Mouse (Mus musculus) hindbrain, embryonic 16.5 days (tissue): ENCODE measurements around the gene Fcgbp. TPM values are rescaled to one million over a fixed set of nuclear protein-coding genes. Genes with fewer than 3 reads are reported as not detected.
A peak's percentile ranks its signal among the peaks of the same experiment; 100 is the strongest.

Experiments
- ATAC-seq: fragments of 200-750 bp; cut with Nextera tagmentation; 2 replicates; pipeline ENCODE4 v1.8.0; 2017; ENCODE audit warnings: moderate TSS enrichment, moderate library complexity
- H3K27ac ChIP-seq: fragments of 300-500 bp; sonication (generic); 2 replicates; pipeline ENCODE4 v1.5.1; 2014; ENCODE audit warnings: low read depth, mild to moderate bottlenecking, control low read depth, low read length, moderate library complexity
- H3K27me3 ChIP-seq: fragments of 300-500 bp; sonication (generic); replicated peaks from 2 replicates; pipeline ENCODE4 v1.6.1; 2014; ENCODE audit warnings: low read length; ENCODE audit not compliant: control insufficient read depth, insufficient read depth
- H3K36me3 ChIP-seq: fragments of 300-500 bp; sonication (generic); 2 replicates; pipeline ENCODE4 v1.6.1; 2014; ENCODE audit warnings: mild to moderate bottlenecking, low read length, moderate library complexity, mixed read lengths; ENCODE audit not compliant: control insufficient read depth, insufficient read depth
- H3K4me1 ChIP-seq: fragments of 300-500 bp; sonication (generic); 2 replicates; pipeline ENCODE4 v1.6.1; 2014; ENCODE audit warnings: low read depth, low read length; ENCODE audit not compliant: control insufficient read depth, insufficient read depth
- H3K4me2 ChIP-seq: fragments of 300-500 bp; sonication (generic); 2 replicates; pipeline ENCODE4 v1.6.1; 2014; ENCODE audit warnings: mild to moderate bottlenecking, low read length, control low read depth, moderate library complexity
- H3K4me3 ChIP-seq: fragments of 300-500 bp; sonication (generic); 2 replicates; pipeline ENCODE4 v1.5.1; 2014; ENCODE audit warnings: mild to moderate bottlenecking, low read length, control low read depth, moderate library complexity
- H3K9ac ChIP-seq: fragments of 300-500 bp; sonication (generic); 2 replicates; pipeline ENCODE4 v1.6.1; 2014; ENCODE audit warnings: low read depth, mild to moderate bottlenecking, control low read depth, low read length, moderate library complexity
- H3K9me3 ChIP-seq: fragments of 300-500 bp; sonication (generic); 2 replicates; pipeline ENCODE4 v1.6.1; 2014; ENCODE audit warnings: mild to moderate bottlenecking, low read length, moderate library complexity; ENCODE audit not compliant: control insufficient read depth
- WGBS: fragments of 180-500 bp; shearing (Covaris S2); extraction: QIAGEN DNeasy Blood & Tissue Kit; methylation state at CpG from one replicate; pipeline ENCODE4 v1.1.7; 2014; 5-methylcytosine and 5-hydroxymethylcytosine counted together
- polyA plus RNA-seq: library from polyadenylated mRNA; unstranded; fragments of >200 nt; fragmentation: Nextera tagmentation; extraction: Ambion mirVana; gene quantifications from 2 replicates; pipeline ENCODE4 v1.2.1, GENCODE M21; 2015

Gene Fcgbp
- polyA plus RNA-seq, result 0.71 and 1.0 TPM in 2 replicates

DNA sequence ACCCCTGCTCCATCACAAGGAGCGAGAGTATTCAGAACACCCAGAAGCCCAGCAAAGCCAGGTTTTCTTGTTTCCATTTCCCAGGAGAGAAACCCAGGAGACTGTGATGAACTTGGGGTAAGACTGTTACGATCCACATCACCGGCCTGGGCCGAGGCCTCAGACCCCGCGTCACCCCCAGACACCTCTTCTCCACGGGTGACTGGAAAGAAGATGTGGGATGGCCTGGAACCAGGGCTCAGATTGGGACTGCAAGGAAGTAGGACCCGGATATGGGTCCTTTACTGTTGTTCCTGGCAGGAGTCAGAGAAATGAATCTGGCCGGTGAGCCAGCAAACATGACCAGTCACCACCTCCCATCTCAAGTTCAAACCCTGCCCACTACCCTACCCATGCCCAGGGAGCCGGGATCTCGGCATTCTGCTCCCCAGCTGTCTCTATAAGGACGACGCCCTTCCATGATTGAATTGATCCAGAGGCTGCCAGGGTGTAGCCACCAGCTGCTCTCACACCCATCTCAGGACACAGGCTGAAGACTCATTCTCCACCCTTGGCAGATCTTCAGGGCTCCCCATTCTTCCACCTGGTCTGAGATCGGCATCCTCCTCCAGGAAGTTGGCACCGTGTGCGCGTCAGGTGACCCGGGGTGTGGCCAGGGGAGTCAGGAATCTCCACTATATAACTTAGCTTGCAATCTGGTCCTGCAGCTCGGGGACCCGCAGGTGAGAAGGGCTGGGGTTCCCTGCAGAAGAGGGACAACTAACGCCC lies at the start of gene Fcgbp:
Fcgbp (plus strand) TSS at position 706 of the 768 bp plus-strand sequence.
- no peak for ATAC-seq

DNA sequence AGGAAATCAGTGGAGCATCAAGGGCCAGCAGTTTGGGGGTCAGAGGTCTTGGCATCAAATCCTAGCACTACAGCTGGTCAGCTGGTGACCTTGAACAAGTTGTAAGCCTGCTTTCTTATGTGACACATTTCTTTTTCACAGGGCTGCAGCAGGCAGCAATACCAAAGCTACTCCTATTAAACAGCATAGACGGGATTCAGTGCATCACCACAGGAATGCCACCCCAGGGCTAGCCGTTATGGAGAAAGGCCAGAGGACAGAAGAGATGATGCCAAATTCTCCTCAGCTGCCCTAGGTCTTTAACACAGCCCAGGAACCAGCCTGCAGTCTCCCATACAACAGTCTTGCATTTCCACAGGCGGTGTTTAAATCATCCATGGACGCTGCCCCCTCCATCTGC lies 26.5 kb upstream of the Fcgbp start:
- no peak overlapping the region for H3K4me2 ChIP-seq
- H3K9me3 ChIP-seq, result no peaks in the 10 kb centered on the region
- H3K36me3 ChIP-seq, result peaks cover 57% of the 10 kb centered on the region
- H3K27ac ChIP-seq, result no peak overlapping the region
- no peak overlapping the region for H3K4me3 ChIP-seq
- no peaks in the 10 kb centered on the region for H3K27me3 ChIP-seq
- ATAC-seq, result no peak
- peaks cover 8% of the 10 kb centered on the region for H3K4me1 ChIP-seq
- WGBS, result 87% methylated on average over 4 of the region's 4 CpGs
- no peak overlapping the region for H3K9ac ChIP-seq

More for the DNA sequence above, at the start of gene Fcgbp:
- no peaks in the 10 kb centered on the region for H3K36me3 ChIP-seq
- no peak within 1 kb of the TSS for H3K27ac ChIP-seq
- H3K4me3 ChIP-seq, result no peak within 1 kb of the TSS
- H3K9ac ChIP-seq, result no peak within 1 kb of the TSS
- WGBS, result 87% methylated on average over 21 of the region's 21 CpGs
- no peaks in the 10 kb centered on the region for H3K4me1 ChIP-seq
- H3K4me2 ChIP-seq, result no peak within 1 kb of the TSS
- no peaks in the 10 kb centered on the region for H3K9me3 ChIP-seq
- peaks cover 2% of the 10 kb centered on the region; the same call in 1 of the 2 replicates for H3K27me3 ChIP-seq

DNA sequence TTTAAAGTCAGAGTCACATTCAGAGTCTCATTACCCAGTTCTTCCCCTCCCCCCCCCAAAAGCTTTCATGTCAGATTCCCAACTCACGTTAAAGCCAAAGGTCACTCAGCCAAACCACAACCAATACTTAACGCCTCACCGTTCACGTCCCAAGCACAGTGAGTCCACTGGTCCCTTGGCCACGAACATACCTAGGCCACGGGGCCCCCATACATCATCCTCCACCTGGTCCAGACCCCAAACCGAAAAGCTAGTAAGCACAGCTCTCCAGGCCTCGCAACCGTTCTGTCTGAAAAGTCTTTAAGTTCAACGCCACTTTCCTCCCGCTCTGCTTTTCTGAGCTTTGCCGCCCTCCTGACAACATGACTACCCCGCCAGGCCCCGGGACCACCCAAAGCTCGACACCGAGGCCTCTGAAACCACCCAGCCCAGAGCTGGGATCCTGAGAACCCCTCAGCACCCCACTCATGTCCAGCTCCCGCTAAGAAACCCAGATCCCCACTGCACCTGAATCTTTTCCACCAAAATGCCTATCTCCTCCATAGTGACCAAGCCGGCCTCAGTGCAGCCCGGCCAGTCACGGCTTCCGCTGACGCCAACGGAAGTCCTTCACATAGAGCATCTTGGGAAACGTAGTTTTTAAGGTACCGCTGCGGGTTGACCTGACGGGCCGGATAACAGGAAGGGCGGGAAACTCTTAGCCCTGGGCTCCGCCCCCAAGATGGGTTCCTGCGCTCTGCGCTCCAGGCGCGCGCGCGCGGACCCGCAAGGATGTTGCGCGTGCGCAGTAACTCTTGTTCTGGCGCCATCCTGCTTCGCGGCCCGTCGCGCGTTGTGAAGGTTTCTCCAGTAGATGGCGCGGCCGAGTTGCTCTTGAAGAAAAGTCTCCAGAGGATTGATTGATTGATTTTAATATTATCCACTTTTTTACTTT lies 21.3 kb upstream of the Fcgbp start, which contains the start of gene Psmc4:
Psmc4 (minus strand) TSS at position 626 of the 934 bp plus-strand sequence.
- H3K4me2 ChIP-seq, result peak within 1 kb of the TSS; percentile 78
- no peaks in the 10 kb centered on the region for H3K9me3 ChIP-seq
- H3K9ac ChIP-seq, result peak within 1 kb of the TSS; percentile 62
- ATAC-seq, result peak; percentile 98
- H3K27me3 ChIP-seq, result no peaks in the 10 kb centered on the region
- under 1% methylated on average over 52 of the region's 52 CpGs for WGBS
- H3K27ac ChIP-seq, result no peak within 1 kb of the TSS
- H3K36me3 ChIP-seq, result peaks cover 28% of the 10 kb centered on the region
- H3K4me3 ChIP-seq, result peak within 1 kb of the TSS; percentile 58
- H3K4me1 ChIP-seq, result peaks cover 12% of the 10 kb centered on the region

GRCm38 (mm10) chr7:28050584-28050983 lies 20.5 kb upstream of the Fcgbp start:
- peak overlapping the region; percentile 37 for H3K9ac ChIP-seq
- ATAC-seq, result no peak
- peaks cover 20% of the 10 kb centered on the region for H3K36me3 ChIP-seq
- H3K4me2 ChIP-seq, result peak overlapping the region; percentile 45
- H3K27ac ChIP-seq, result no peak overlapping the region
- no peaks in the 10 kb centered on the region for H3K27me3 ChIP-seq
- H3K4me3 ChIP-seq, result peak overlapping the region; percentile 10; the same call in 1 of the 2 replicates
- H3K9me3 ChIP-seq, result no peaks in the 10 kb centered on the region
- WGBS, result 65% methylated on average over 17 of the region's 17 CpGs
- peaks cover 12% of the 10 kb centered on the region for H3K4me1 ChIP-seq

- no peak overlapping the region for H3K27ac ChIP-seq
- no peak for ATAC-seq
- H3K36me3 ChIP-seq, result peaks cover 3% of the 10 kb centered on the region; the same call in 1 of the 2 replicates
- 84% methylated on average over 6 of the region's 6 CpGs for WGBS
- no peaks in the 10 kb centered on the region for H3K9me3 ChIP-seq
- no peak overlapping the region for H3K4me3 ChIP-seq
- no peak overlapping the region for H3K4me2 ChIP-seq
- H3K9ac ChIP-seq, result no peak overlapping the region
- H3K27me3 ChIP-seq, result peaks cover 3% of the 10 kb centered on the region; the same call in 1 of the 2 replicates
- H3K4me1 ChIP-seq, result peaks cover 12% of the 10 kb centered on the region
These were observed 17.7 kb upstream of the Fcgbp start for GRCm38 (mm10) chr7:28053046-28053930.

DNA sequence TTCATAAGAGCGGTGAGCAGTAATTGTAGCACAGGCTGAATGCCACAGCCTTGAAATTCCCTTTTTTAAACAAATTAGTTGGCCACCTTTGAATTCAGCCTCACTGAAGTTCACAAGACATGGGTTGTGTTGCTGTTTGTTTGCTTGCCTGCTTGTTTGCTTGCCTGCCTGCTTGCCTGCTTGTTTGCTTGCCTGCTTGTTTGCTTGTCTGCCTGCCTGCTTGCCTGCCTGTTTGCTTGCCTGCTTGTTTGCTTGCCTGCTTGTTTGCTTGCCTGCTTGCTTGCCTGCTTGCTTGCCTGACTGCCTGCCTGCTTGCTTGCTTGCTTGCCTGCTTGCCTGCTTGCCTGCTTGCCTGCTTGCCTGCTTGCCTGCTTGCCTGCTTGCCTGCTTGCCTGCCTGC lies 11.1 kb upstream of the Fcgbp start:
- no peak overlapping the region for H3K4me2 ChIP-seq
- 97% methylated on average over 1 of the region's 1 CpGs for WGBS
- H3K4me3 ChIP-seq, result no peak overlapping the region
- no peak overlapping the region for H3K9ac ChIP-seq
- no peaks in the 10 kb centered on the region for H3K4me1 ChIP-seq
- ATAC-seq, result no peak
- no peaks in the 10 kb centered on the region for H3K36me3 ChIP-seq
- no peak overlapping the region for H3K27ac ChIP-seq
- no peaks in the 10 kb centered on the region; the same call in 1 of the 2 replicates for H3K9me3 ChIP-seq
- peaks cover 3% of the 10 kb centered on the region; the same call in 1 of the 2 replicates for H3K27me3 ChIP-seq

DNA sequence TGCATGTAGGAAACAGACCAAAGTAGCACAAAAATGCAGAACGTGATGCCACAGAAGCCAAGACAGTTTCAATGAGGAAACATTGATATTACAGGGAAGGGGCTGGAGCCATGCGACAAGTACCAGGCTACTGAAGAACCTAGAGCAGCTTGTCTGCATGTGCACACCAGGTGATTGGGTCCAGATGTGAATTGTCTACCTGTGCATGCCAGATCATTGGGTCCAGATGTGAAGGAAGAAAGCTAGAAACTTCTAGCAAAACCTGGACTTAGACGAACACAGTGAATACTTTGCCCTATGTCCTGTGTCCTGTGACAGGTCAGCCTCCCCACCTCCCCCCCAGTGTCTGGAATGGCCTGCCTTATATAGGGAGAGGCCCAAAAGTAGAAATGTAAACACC lies 2.4 kb upstream of the Fcgbp start:
- Histone ChIP-seq H3K4me1 (no peaks in the 10 kb centered on the region), H3K9ac (no peak overlapping the region), H3K27me3 (peaks cover 2% of the 10 kb centered on the region; the same call in 1 of the 2 replicates), H3K27ac (no peak overlapping the region), H3K9me3 (no peaks in the 10 kb centered on the region), H3K4me3 (no peak overlapping the region), H3K4me2 (no peak overlapping the region), H3K36me3 (no peaks in the 10 kb centered on the region)
- ATAC-seq, result no peak
- 78% methylated on average over 3 of the region's 3 CpGs for WGBS

GRCm38 (mm10) chr7:28069546-28070172 lies 1.4 kb upstream of the Fcgbp start:
- H3K9me3 ChIP-seq, result no peaks in the 10 kb centered on the region
- H3K36me3 ChIP-seq, result no peaks in the 10 kb centered on the region
- H3K9ac ChIP-seq, result no peak overlapping the region
- no peak overlapping the region for H3K27ac ChIP-seq
- H3K4me1 ChIP-seq, result no peaks in the 10 kb centered on the region
- no peak overlapping the region for H3K4me3 ChIP-seq
- H3K4me2 ChIP-seq, result no peak overlapping the region
- 57% methylated on average over 3 of the region's 3 CpGs for WGBS
- no peak for ATAC-seq
- peaks cover 2% of the 10 kb centered on the region; the same call in 1 of the 2 replicates for H3K27me3 ChIP-seq
